Mouse (Mus musculus): ENCODE data around the gene Cbl. TPM values are rescaled to one million over a fixed set of nuclear protein-coding genes. Genes with fewer than 3 reads are reported as not detected.
"Not testable (repeated sequence)": the region's sequence is repeated elsewhere in the genome, so short reads cannot be mapped to it uniquely, and the experiment has no call there.

Gene Cbl
- polyA plus RNA-seq, 1 experiment: 279 TPM

GRCm38 (mm10) chr9:44124317-44124716 lies 109.5 kb downstream of the Cbl start:
- WGBS: 62% methylated on average over 6 of the region's 6 CpGs
- no peak for TF ChIP-seq POLR2A (IDR thresholded peaks at IDR 0.05; ENCODE audit: insufficient read depth, low read depth, low read length)
- no peak for TF ChIP-seq CTCF (IDR thresholded peaks at IDR 0.05; ENCODE audit: insufficient read depth, low read depth, low read length)
- H3K27ac ChIP-seq (ENCODE audit: insufficient read depth, low read depth, low read length): no peak overlapping the region
- no peaks in the 10 kb centered on the region for H3K4me1 ChIP-seq (ENCODE audit: control insufficient read depth, insufficient read depth, low read length)
- no peak overlapping the region for H3K4me3 ChIP-seq (ENCODE audit: insufficient read depth, low read depth, low read length)

DNA sequence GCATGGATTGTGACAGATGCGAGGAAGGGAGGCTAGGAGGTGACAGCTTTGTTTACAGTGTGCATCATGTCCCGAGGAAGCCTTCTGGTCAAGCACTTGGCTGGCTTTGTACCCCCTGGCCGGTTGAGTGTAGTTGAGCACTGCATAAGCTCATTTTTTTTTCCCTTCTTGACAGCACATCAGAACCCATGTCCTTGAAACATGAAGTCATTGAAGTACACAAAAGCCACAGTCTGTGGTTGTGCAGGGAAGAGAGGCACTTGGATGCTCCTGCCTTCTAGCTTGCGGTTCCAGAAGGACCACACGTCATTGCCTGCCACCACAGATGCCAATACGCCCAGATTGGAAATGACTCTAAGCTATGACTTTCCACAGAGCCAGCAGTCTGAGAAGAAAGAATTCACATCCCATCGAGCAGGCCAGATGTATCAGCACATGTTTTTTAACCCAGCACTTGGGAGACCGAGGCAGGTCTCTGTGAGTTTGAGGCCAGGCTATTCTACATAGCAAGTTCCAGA lies 113.8 kb downstream of the Cbl start:
- Histone ChIP-seq H3K4me3 (ENCODE audit: insufficient read depth, low read depth, low read length) (no peak overlapping the region), H3K27ac (ENCODE audit: insufficient read depth, low read depth, low read length) (no peak overlapping the region), H3K4me1 (ENCODE audit: control insufficient read depth, insufficient read depth, low read length) (no peaks in the 10 kb centered on the region)
- 85% methylated on average over 8 of the region's 8 CpGs for WGBS
- TF ChIP-seq CTCF (IDR thresholded peaks at IDR 0.05; ENCODE audit: insufficient read depth, low read depth, low read length): no peak
- no peak for TF ChIP-seq POLR2A (IDR thresholded peaks at IDR 0.05; ENCODE audit: insufficient read depth, low read depth, low read length)

- Histone ChIP-seq H3K27ac (ENCODE audit: insufficient read depth, low read depth, low read length) (no peak overlapping the region), H3K4me3 (ENCODE audit: insufficient read depth, low read depth, low read length) (no peak overlapping the region), H3K4me1 (ENCODE audit: control insufficient read depth, insufficient read depth, low read length) (no peaks in the 10 kb centered on the region)
- TF ChIP-seq CTCF (IDR thresholded peaks at IDR 0.05; ENCODE audit: insufficient read depth, low read depth, low read length) (peak; percentile 29; the same call in 1 of the 2 replicates), POLR2A (IDR thresholded peaks at IDR 0.05; ENCODE audit: insufficient read depth, low read depth, low read length) (no peak)
- 62% methylated on average over 5 of the region's 5 CpGs for WGBS
Observed at GRCm38 (mm10) chr9:44119011-44119410, 114.8 kb downstream of the Cbl start.

DNA sequence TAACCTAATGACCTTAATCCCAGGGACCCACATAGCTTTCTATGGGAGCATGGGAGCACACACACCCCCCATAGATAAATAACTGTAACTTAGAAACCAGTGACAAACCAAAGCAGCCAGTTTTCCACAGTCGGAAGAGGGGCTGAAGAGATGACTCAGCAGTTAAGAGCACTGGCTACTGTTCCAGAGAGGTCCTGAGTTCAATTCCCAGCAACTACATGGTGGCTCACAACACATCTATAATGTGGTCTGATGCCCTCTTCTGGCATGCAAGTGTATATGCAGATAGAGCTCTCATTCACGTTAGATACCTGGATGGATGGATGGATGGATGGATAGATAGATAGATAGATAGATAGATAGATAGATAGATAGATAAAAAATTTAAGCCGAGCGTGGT lies 117.7 kb downstream of the Cbl start:
- no peak overlapping the region for H3K27ac ChIP-seq (ENCODE audit: insufficient read depth, low read depth, low read length)
- H3K4me1 ChIP-seq (ENCODE audit: control insufficient read depth, insufficient read depth, low read length): peaks cover 11% of the 10 kb centered on the region; the same call in 1 of the 2 replicates
- 90% methylated on average over 4 of the region's 4 CpGs for WGBS
- H3K4me3 ChIP-seq (ENCODE audit: insufficient read depth, low read depth, low read length): no peak overlapping the region
- TF ChIP-seq POLR2A (IDR thresholded peaks at IDR 0.05; ENCODE audit: insufficient read depth, low read depth, low read length): no peak
- TF ChIP-seq CTCF (IDR thresholded peaks at IDR 0.05; ENCODE audit: insufficient read depth, low read depth, low read length): no peak

- TF ChIP-seq CTCF (IDR thresholded peaks at IDR 0.05; ENCODE audit: insufficient read depth, low read depth, low read length) (no peak), POLR2A (IDR thresholded peaks at IDR 0.05; ENCODE audit: insufficient read depth, low read depth, low read length) (no peak)
- WGBS: 94% methylated on average over 9 of the region's 9 CpGs
- no peak overlapping the region for H3K4me3 ChIP-seq (ENCODE audit: insufficient read depth, low read depth, low read length)
- H3K4me1 ChIP-seq (ENCODE audit: control insufficient read depth, insufficient read depth, low read length): peaks cover 11% of the 10 kb centered on the region; the same call in 1 of the 2 replicates
- H3K27ac ChIP-seq (ENCODE audit: insufficient read depth, low read depth, low read length): no peak overlapping the region
Observed at GRCm38 (mm10) chr9:44115599-44115998, 118.2 kb downstream of the Cbl start.

GRCm38 (mm10) chr9:44114453-44114852 lies 119.4 kb downstream of the Cbl start:
- TF ChIP-seq POLR2A (IDR thresholded peaks at IDR 0.05; ENCODE audit: insufficient read depth, low read depth, low read length): no peak
- TF ChIP-seq CTCF (IDR thresholded peaks at IDR 0.05; ENCODE audit: insufficient read depth, low read depth, low read length): no peak
- H3K27ac ChIP-seq (ENCODE audit: insufficient read depth, low read depth, low read length): no peak overlapping the region
- 88% methylated on average over 2 of the region's 2 CpGs for WGBS
- no peak overlapping the region for H3K4me3 ChIP-seq (ENCODE audit: insufficient read depth, low read depth, low read length)
- peaks cover 16% of the 10 kb centered on the region; the same call in 1 of the 2 replicates for H3K4me1 ChIP-seq (ENCODE audit: control insufficient read depth, insufficient read depth, low read length)

- TF ChIP-seq POLR2A (IDR thresholded peaks at IDR 0.05; ENCODE audit: insufficient read depth, low read depth, low read length) (peak; percentile 35; the same call in 1 of the 2 replicates), CTCF (IDR thresholded peaks at IDR 0.05; ENCODE audit: insufficient read depth, low read depth, low read length) (no peak)
- Histone ChIP-seq H3K27ac (ENCODE audit: insufficient read depth, low read depth, low read length) (no peak within 1 kb of the TSS), H3K4me3 (ENCODE audit: insufficient read depth, low read depth, low read length) (peak within 1 kb of the TSS; percentile 81), H3K4me1 (ENCODE audit: control insufficient read depth, insufficient read depth, low read length) (peaks cover 26% of the 10 kb centered on the region)
- under 1% methylated on average over 46 of the region's 51 CpGs for WGBS
Observed at GRCm38 (mm10) chr9:44113105-44113789, 120.6 kb downstream of the Cbl start, which contains the start of the genes Gm49380 and Rnf26. Gene Gm49380 (minus strand): TSS chr9:44113500. Gene Rnf26 (minus strand): TSS chr9:44113517.

- H3K4me1 ChIP-seq (ENCODE audit: control insufficient read depth, insufficient read depth, low read length): peaks cover 40% of the 10 kb centered on the region
- 54% methylated on average over 10 of the region's 12 CpGs for WGBS
- not testable (repeated sequence) for H3K4me3 ChIP-seq (ENCODE audit: insufficient read depth, low read depth, low read length); H3K27ac ChIP-seq (ENCODE audit: insufficient read depth, low read depth, low read length)
Observed at GRCm38 (mm10) chr9:44111909-44112308, 121.9 kb downstream of the Cbl start.

GRCm38 (mm10) chr9:44109360-44110095 lies 124.3 kb downstream of the Cbl start:
- TF ChIP-seq CTCF (IDR thresholded peaks at IDR 0.05; ENCODE audit: insufficient read depth, low read depth, low read length) (peak; percentile 35; the same call in 1 of the 2 replicates), POLR2A (IDR thresholded peaks at IDR 0.05; ENCODE audit: insufficient read depth, low read depth, low read length) (no peak)
- Histone ChIP-seq H3K27ac (ENCODE audit: insufficient read depth, low read depth, low read length) (no peak overlapping the region), H3K4me1 (ENCODE audit: control insufficient read depth, insufficient read depth, low read length) (peaks cover 52% of the 10 kb centered on the region), H3K4me3 (ENCODE audit: insufficient read depth, low read depth, low read length) (no peak overlapping the region)
- WGBS: 21% methylated on average over 9 of the region's 9 CpGs

All from olfactory bulb, adult 2 months (tissue).